Mouse (Mus musculus): ENCODE data around the gene Brd3.
"Not testable (repeated sequence)": the region's sequence is repeated elsewhere in the genome, so short reads cannot be mapped to it uniquely, and the experiment has no call there.

The Brd3 gene

DNA sequence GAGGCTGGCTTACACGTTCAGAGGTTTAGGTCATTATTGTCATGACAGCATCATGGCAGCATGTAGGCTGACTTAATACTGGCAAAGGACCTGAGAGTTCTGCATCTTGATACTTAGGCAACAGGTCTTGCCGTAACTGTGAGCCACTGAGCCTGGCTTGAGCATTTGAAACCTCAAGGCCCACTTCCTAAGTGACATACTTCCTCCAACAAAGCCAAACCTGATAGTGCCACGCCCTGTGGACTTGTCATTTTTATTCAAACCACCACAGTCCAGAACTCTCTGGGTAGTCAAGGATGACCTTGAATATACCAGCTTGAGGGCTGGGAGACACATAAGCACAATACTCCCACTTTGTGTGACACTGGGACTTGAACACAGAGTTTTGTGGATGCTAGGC lies 5.4 kb upstream of the Brd3 start:
- DNase-seq (ENCODE audit: low spot score) = no peak

DNA sequence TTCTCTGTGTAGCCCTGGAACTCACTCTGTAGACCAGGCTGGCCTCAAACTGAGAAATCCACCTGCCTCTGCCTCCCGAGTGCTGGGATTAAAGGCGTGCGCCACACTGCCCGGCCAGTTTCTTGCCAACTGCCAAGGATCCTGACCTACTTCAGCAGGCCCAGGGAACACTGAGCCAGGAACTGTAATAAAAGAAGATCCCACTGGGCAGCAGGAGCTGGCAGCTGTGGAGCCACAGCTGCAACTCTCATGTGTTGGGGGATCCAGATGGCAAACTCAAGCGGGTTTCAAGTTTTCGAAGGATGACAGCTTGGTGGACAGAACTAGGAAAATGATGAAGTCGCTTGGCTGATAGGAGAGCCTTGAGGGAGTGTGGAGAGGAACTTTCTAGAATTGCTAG lies 3.2 kb upstream of the Brd3 start:
- no peak for DNase-seq (ENCODE audit: low spot score)

DNA sequence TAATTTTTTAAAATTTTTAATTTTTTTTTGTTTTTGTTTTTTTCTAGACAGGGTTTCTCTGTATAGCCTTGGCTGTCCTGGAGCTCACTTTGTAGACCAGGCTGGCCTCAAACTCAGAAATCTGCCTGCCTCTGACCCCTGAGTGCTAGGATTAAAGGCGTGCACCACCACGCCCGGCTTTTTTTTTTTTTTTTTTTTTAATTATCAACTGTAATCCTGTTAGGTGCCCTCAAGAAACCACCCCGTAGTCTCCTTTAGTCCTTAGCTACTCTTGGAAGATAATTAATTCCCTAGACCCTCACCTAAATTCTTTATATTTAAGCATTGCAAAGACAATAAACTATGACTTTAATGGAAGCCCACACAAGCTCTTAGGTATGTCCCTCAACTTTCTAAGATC lies 804 bp downstream of the Brd3 start:
- DNase-seq (ENCODE audit: low spot score) = not testable (repeated sequence)

DNA sequence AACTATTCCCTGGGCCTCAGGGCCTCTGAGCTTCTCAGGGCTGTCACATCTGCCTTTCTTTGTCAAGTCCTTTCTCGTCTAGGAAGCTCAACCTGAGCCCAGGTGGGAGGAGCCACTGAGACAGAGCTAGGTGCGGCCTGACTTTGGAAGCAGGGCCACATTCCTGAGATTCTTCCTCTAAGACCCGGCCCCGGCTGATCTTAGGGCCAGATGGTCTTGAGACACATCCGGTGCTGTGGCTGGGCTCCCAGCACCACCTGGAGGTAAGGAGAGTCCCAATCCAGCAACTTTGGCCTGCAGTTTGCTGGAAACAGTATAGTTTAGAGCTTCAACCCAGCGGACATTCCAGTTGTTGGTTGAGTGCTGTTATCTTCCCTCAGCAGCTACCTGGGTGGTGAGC lies 1.9 kb downstream of the Brd3 start:
- no peak for DNase-seq (ENCODE audit: low spot score)

DNA sequence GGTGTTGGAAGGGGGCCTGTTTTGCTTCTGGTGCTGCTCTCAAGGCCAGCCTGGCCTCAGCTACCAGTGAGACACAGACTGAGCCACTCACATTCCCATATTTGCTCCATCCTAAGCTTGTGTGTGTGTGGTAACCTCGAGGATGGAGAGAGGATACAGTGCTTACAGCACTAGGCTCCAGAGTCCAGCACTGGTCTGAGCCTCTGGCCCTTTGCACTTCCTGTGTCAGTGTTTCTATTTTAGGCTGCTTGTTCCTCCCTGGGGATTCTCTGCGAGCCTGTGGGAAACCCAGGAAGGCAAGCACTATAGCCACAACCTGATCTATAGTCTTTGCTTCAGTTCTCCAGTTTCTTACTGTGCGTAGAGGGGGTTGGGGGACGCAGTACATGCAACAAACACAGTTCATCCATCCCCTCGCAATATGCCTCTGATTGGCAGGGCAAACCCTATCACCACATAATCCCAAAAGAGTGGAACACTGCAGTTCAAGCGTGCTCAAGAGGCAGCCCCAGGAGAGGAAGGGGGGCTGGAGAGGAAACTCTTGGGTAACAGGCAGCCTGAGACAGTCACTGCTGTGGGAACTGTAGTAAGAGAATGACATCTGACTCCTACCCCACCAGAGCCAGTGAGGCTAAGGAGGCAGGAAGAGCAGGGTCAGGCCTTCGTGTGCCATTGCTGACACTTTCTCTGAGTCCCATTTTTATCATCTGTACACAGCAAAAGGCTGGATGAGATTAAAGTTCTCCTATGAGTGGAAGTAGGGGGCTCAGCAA lies 3.2 kb downstream of the Brd3 start:
- no peak for DNase-seq (ENCODE audit: low spot score)

DNA sequence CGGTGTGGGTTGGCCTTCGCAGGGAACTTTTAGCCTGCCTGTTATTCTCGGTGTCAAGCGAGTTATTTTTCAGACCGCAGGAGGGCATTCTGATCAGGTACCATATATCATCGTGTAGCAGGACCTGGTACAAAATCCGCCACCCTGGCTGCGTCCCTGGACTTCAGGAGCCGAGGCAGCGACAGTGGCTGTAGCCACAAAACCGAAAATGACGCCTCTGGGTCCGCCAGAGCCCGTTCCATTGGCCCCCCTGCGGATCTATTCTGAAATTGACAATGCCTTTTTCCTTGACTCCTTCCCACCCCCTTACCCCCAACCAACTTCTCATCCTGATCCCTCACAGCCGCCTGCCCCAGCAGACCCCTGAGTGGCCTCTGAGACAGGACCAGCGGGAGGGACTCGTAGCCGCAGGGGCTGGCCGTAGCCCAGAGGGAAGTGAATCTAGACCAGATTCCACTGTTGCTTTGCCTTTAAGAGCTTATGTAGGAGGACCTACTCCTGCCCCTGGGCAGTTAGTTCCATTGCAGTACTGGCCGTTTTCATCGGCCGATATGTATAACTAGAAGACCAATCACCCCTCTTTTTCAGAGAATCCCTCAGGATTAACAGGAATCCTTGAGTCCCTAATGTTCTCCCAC lies 11.0 kb downstream of the Brd3 start:
- DNase-seq (ENCODE audit: low spot score) = no peak

DNA sequence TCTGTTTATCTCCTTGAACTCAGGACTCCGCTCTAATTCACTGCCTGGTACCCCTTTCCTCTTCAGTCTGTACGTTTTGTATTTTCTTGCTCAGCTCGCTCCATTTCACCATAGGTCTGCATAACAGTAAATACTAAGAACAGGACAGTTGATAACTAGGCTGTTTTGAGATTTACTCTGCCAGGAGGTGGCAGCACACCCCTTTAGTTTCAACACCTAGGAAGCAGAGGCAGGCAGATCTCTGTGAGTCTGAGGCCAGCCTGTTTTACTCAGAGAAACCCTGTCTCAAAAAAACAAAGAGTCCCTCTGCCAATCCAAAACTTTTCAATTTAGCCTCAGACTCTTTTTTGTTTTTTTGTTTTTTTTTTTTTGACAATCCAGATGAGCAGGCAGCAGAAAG lies 13.5 kb downstream of the Brd3 start:
- DNase-seq (ENCODE audit: low spot score) = no peak

DNA sequence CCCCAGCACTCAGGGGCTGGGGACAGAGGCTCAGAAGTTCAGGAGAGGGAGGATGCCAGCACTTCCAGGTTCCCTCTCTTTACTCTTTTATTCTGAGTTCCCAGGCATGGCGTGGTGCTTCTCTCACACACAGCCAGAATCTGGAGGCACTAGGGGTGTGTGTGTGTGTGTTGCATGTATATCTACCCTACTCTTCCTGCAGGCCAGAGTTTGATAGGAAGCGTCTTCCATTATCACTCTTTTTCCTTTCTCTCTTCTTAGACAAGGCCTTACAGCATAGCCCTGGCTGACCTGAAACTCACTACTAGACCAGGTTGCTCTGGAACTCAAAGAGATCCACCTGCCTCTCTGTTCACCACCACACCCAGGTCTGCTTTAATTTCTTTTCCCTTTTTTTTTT lies 16.5 kb downstream of the Brd3 start:
- no peak for DNase-seq (ENCODE audit: low spot score)

DNA sequence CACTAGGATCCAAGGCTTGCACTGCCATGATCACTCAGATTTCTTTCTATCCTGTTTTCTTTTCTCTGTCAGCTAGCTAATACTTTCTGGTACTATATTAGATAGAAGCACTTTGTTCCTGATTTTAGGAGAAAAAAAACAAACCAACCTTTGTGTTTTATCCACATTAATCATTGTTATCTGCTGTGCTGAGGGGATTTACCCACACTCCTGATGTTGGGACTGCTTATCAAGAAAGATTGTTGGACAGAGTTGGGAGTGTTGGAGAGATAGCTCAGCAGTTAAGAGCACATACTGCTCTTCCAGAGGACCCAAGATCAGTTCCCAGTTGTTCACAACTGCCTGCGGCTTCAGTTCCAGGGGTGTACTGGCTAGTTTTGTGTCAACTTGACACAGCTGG lies 19.1 kb downstream of the Brd3 start:
- no peak for DNase-seq (ENCODE audit: low spot score)

DNA sequence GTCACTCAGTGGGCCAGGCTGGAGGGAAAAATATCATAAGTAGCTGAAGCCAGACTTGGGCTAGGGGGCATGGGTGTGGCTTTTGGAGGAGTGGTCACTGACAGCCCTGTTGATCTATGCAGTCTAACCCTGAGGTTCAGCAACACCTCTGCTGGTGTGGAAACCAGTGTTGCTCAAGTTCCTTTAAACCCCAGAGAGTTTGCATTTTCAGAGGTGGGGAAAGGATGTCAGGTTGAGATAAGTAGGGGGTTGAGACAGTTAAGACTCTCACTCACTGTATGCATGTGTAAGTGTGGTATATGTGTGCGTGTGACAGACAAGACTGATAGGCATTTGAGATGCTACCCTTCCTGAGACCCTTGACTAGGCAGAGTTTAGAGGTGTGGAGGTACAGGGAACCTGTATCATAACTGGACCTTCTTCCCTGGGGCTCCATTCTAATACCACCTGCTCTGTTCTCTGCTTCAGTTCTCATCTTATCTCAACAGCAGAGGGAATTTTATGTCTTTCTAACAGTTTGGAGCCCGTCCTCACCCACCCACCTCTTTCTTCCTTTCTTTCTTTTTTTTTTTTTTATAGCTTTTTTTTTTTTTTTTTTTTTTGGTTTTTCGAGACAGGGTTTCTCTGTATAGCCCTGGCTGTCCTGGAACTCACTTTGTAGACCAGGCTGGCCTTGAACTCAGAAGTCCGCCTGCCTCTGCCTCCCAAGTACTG lies 20.0 kb downstream of the Brd3 start:
- DNase-seq (ENCODE audit: low spot score) = no peak

DNA sequence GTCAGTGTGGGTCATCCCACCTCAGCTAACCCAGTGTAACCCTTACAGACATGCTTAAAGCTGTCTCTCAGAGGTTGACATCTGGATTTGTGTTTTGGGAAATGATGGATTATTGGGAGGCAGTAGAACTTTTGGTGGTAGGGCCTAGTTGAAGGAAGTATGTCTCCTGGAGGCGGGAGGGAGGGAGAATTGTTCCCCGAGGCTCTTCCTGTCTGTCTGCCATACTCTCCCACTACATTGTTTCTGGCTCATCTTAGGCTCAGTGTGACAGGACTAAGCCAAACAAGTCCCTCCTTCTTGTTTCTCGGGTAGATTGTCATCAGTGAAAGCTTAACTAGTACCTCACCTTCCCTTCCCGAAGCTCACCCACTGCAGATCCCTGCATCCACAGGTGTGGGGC lies 20.7 kb downstream of the Brd3 start:
- DNase-seq (ENCODE audit: low spot score) = no peak

DNA sequence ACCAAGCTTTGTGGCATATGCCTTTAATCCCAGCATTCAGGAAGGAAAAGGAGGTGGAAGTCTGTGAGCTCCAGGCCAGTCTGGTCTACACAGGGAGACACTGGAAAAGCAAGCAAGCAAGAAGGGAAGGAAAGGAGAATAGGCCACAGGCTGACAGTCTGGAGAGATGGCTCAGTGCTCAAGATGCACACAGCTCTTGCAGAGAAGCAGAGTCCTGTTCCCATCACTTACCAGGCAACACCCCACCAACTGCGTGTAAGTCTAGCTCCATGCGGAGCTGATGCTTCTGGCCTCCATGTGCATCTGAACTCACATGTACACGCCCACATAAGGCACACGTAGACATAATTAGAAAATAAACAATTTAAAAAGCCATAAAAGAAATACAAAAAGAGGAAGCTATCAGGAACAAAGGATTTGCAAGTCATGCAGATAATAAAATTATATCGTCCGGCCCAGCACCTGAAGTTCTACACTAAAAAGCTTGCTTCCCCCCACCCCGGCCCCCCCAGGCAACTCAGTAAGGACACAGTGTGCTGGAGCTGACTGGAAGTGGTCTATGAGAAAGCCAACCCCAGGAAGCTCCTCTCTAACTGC lies 25.1 kb downstream of the Brd3 start:
- DNase-seq (ENCODE audit: low spot score) = no peak

DNA sequence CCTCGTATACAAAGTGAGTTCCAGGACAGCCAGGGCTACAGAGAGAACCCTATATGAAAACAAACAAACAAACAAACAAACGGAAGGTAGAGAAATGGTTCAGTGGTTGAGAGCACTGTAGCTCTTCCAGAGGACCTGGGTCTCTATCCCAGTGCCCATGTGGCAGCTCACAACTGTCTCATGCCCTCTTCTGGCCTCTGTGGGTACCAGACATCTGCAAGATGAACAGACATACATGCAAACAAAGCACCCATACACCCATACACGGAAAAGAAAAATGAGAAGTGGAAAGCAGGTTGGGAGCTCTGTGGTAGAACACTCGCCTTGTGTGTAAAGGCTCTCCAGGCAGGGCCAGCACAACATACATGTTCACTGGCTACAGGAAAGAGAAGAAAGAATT lies 27.1 kb downstream of the Brd3 start:
- DNase-seq (ENCODE audit: low spot score) = no peak

DNA sequence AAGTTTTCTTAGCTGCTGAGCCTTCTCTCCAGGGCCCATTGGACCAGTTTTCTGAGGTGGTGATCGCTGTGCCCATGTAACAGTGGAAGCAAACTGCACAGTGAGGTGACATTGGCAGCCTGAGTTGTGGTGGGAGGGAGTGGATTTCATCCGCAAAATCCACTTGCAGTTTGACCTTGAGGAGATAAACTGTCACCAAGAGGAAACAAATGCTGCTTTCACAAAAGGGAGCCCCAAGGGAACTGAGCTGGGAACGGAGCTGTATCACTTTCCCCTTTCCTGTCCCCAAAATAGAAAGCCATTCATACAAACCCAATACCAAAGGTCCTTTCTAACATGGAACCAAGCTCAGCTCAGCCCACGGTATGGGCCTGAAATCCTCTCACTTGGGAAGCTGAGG lies 27.6 kb downstream of the Brd3 start:
- no peak for DNase-seq (ENCODE audit: low spot score)

DNA sequence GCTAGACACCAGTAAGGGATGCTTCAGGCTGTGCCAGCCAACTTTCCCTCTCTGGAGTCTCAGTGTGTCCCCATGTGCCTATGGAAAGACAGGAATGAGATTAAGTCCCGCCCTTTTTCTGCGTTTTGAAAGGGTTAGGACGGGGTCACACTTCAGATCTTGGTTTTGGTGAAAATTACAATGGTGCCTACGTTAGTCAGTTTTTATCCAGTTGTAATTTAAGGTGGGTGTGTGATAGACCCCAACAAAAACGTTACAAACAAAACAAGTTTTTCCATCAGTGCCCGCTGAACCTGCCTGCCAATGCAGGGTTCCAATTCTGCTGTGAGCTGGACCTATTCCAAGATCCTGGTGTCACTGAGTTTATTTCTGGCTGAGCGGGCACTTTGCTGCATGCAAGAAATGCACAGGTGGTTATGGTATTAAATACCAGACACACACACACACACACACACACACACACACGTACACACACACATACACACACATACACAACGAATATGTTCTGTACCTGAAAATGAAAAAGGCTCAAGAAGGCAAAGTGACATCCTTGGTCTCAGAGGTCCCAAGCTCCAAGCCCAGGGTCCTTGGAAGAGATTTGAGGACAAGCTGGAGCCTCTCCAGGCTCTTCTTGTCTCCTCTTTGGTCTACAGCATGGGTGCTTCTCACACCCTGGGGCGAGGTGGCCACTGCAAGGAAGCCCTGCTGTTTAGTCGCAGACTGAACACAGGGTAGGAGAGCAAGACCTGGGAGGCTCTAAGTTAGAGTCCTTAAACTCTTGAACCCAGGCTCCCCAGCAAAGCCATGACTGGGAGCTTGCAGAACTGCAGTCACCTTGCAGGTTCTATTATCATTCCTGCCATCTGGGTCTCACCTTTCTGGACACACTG lies 30.9 kb downstream of the Brd3 start:
- no peak for DNase-seq (ENCODE audit: low spot score)

DNA sequence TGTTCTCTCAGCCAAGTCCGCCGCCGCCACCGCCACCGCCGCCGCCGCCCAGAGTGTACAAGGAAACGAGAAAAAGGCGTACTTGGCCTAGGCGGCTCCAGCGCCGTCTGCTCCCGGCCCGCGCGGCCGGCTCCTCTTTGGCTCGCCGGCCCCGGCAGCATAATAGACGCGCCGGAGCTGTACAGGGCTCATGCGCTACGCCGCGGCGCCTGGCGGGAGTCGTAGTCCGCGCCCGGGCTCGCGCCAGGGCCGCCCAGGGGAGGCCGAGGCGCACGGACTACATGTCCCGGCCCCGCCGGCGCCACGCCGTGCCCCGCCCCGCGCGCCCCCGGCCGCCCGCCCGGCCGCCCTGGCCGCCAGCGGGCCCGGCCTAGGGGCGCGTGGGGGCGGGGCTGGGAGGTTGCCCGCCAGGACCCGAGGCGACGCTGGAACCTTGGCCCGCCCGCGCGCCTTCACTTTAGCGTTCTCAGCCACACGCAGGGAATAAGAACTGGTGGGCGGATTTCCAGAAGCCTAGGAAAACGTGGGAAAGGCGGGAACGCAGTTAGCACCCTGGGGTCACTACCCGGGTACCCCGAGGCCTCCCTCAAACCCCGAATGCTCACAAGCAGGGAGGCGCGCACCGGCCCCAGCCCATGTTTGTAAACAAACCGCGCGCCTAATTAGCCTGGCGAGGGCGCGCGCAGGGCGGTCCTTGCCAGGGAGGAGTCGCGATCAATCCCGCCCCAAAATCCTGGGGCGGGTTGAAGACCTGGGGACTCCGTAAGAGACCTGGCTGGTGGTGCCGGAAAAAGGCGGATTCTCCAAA lies 31.8 kb downstream of the Brd3 start:
- peak; percentile 94 for DNase-seq (ENCODE audit: low spot score)

DNA sequence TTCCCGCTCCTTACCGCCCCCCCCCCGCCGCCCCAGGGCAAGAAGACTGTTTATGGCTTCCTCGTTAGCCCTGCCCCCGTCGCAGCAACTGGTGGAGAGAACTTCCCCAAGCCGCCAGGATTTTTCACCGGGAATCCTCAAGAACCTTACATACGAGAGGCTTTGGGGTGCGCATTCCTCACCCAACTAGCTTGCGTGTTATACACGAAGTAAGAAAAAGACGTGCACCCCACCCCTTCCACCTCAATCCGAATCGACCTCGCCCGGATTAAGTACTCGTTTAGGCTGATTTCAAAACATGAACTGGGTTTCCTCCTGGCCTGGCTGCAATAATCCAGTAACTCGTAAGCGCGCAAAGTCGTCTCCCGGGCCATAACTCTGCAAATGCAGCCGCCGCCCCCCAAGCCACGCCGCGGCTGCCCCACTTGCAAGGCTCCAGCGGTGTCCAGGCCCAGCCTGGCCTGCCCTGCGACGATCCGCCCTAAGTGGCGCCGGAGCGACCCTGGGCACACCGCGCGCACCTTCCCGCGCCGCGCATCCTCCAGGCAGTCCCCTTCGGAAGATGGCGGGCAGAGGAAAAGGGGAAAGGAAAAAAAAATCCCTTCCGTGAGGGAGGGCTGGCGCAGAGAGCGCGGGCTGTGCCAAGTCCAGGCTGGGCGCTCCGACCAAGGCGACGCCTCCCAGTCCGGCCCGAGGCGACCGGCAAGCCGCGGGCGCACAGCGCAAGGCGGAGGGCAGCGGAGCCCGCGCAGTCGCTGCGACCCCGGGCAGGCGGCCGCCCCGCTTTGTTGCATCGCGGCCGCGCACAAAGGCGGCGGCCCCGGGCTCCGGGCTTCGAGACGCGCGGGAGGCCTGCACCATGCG lies 32.6 kb downstream of the Brd3 start:
- DNase-seq (ENCODE audit: low spot score) = no peak

DNA sequence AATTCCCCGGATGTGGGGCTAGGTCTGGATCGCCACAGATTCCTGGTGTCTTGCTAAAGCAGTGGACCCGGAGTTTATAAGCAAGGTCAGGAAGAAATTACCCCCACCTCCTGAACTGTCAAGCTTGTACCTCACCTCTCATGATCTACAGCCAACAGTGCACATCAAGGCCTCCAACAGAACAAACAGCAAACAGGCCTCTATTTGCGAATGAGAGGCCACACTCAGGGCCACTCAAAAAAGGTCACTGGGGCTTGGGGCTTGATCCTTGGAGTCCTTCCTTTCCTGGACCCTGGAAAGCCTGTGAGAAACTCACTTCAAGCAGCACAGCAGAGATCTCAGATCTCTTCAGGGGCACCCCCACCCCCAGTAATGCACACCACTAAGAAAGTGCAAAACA lies 33.6 kb downstream of the Brd3 start:
- DNase-seq (ENCODE audit: low spot score) = no peak

DNA sequence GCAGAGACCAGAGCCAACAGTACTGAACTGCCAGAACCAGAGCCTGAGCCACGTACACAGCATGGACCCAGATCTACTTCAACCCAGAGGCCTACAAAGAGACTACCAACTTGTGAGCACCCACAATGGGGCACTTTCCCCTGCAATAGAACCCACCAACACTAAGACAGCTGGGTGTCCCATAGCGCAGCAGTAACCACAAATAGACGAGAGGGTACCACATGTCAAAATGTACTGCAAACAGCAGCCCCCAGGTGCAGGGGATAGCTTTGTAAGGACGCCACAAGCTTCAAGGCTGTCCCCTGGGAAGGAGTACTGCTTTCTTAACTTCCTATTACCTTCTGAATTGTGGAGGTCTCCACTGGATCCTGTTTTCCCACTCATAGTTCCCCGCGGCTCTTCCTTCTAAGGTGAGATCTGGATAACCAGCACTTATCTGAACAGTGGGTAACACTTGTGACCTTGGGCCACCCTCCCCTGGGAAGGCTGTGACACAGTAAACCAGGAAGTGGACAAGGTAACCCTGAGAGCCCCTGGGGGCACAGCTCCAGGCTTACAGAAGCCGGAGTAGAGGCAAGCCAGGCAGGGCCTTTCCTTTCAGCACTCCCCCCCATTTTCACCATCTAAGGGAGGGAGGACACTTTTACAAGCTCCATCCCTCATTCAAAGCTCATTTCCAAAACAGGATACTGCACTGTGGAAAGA lies 34.2 kb downstream of the Brd3 start:
- no peak for DNase-seq (ENCODE audit: low spot score)
